Mouse (Mus musculus): Measurements from ENCODE around the gene Entpd3. TPM values are rescaled to one million over a fixed set of nuclear protein-coding genes. Genes with fewer than 3 reads are reported as not detected.
A peak's percentile ranks its signal among the peaks of the same experiment; 100 is the strongest.

Entpd3 gene
- polyA plus RNA-seq, 1 experiment from 2014 or later = 2.1 TPM

DNA sequence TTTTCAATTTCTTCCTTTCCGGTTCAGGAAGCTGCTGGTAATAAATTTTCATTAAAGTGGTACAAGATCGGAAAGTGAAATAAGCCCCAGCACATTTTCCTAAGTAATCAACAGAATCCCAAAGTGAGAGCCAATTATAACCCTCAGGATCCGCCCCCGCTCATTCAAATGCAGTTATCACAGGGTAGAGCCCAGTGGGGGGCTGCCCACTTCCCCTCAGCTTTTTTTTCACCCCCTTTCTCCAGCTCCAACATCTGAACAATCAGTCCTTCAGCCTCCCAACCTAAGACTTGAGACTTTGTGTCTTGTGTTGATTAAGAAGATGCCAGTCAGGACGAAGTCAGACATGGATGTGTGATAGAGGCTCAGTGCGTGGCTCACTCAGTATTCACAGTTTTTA, 55.2 kb downstream of the Entpd3 start:
- no peaks in the 10 kb centered on the region for H3K4me1 ChIP-seq (replicated peaks; ENCODE audit: control insufficient read depth, insufficient read depth)
- no peak overlapping the region for H3K27ac ChIP-seq (replicated peaks)
- ATAC-seq (ENCODE audit: low FRiP score, low TSS enrichment) (no peak), DNase-seq (ENCODE audit: low spot score) (no peak)
- WGBS = 59% methylated on average over 6 of the region's 6 CpGs
- H3K9me3 ChIP-seq (ENCODE audit: control insufficient read depth, low read length) = no peaks in the 10 kb centered on the region
- H3K4me2 ChIP-seq (replicated peaks; ENCODE audit: low read depth) = no peak overlapping the region
- TF ChIP-seq CTCF (IDR thresholded peaks at IDR 0.05; ENCODE audit: low read depth) (no peak), EP300 (optimal IDR thresholded peaks at IDR 0.05) (no peak)
- no peak overlapping the region for H3K4me3 ChIP-seq (ENCODE audit: low read depth, low read length)
- H3K36me3 ChIP-seq (ENCODE audit: control insufficient read depth, insufficient read depth, low read length) = no peaks in the 10 kb centered on the region
- no peak overlapping the region for H3K9ac ChIP-seq (ENCODE audit: low read length)
- H3K27me3 ChIP-seq (ENCODE audit: control insufficient read depth, insufficient read depth, low read length) = no peaks in the 10 kb centered on the region

DNA sequence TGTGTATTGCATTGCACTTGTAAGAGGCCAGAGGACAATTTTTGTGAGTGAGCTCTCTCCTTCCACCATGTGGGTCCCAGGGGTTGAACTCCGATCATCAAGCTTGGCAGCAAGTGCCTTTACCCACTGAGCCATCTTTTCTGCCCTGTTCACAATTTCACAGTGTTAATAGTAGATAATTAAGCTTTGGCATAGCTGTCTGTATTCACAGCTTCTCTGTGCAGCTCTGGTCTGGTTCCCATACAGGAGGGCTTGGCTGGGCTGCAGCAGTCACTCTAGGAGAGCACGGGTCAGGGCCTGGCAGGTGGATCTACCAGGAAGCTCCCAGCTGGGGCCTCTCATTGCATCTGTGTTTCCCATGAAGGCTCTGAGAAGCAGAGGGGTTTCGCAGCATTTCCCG, 55.7 kb downstream of the Entpd3 start:
- Histone ChIP-seq H3K27me3 (ENCODE audit: control insufficient read depth, insufficient read depth, low read length) (no peaks in the 10 kb centered on the region), H3K36me3 (ENCODE audit: control insufficient read depth, insufficient read depth, low read length) (no peaks in the 10 kb centered on the region), H3K4me3 (ENCODE audit: low read depth, low read length) (no peak overlapping the region), H3K9me3 (ENCODE audit: control insufficient read depth, low read length) (no peaks in the 10 kb centered on the region), H3K9ac (ENCODE audit: low read length) (no peak overlapping the region), H3K4me2 (replicated peaks; ENCODE audit: low read depth) (no peak overlapping the region), H3K27ac (replicated peaks) (no peak overlapping the region), H3K4me1 (replicated peaks; ENCODE audit: control insufficient read depth, insufficient read depth) (no peaks in the 10 kb centered on the region)
- ATAC-seq (ENCODE audit: low FRiP score, low TSS enrichment) = no peak
- DNase-seq (ENCODE audit: low spot score) = no peak
- WGBS = 65% methylated on average over 4 of the region's 4 CpGs
- TF ChIP-seq EP300 (optimal IDR thresholded peaks at IDR 0.05) = no peak
- no peak for TF ChIP-seq CTCF (IDR thresholded peaks at IDR 0.05; ENCODE audit: low read depth)

DNA sequence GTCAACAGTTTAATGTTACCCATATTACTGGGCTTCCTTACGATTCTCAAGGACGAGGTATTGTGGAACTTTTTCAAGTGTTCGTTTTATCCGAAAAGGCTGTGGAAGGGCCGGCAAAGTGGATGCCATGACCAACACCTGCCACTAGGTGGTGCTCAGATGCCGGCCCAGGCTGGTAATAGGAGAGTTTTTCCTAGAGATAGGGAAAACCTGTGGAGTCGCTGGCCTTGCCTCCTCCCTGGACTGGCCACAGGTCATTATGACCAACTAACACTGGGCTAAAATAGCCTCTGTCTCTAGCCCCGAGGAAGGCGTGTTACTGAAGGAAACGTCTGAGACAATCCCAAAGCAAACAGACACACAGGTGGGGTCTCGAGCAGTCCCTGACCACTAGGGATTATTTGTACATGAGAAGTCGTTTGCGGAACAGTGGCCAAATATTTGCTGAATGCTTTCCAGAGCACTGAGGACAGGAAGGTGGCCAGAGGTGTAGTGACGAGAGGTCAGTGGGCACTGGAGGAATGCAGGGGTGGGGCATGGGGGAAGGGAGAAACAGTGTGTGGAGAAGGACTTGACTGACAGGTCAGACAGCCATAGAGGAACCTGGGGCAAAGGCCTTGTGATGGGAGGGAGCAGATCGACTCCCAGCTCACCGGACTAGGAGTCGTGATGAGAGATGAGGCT, 62.0 kb downstream of the Entpd3 start:
- Histone ChIP-seq H3K4me3 (ENCODE audit: low read depth, low read length) (no peak overlapping the region), H3K9ac (ENCODE audit: low read length) (no peak overlapping the region), H3K4me2 (replicated peaks; ENCODE audit: low read depth) (peak overlapping the region; percentile 25), H3K9me3 (ENCODE audit: control insufficient read depth, low read length) (no peaks in the 10 kb centered on the region), H3K27ac (replicated peaks) (0 out of 2 replicates have a peak overlapping the region, but pooled peaks have one; percentile 24), H3K36me3 (ENCODE audit: control insufficient read depth, insufficient read depth, low read length) (no peaks in the 10 kb centered on the region), H3K4me1 (replicated peaks; ENCODE audit: control insufficient read depth, insufficient read depth) (0 out of 2 replicates have a peak, but pooled peaks cover 4% of the 10 kb centered on the region), H3K27me3 (ENCODE audit: control insufficient read depth, insufficient read depth, low read length) (no peaks in the 10 kb centered on the region)
- TF ChIP-seq EP300 (optimal IDR thresholded peaks at IDR 0.05) (no peak), CTCF (IDR thresholded peaks at IDR 0.05; ENCODE audit: low read depth) (peak; percentile 97)
- ATAC-seq (ENCODE audit: low FRiP score, low TSS enrichment) (peak; percentile 82), DNase-seq (ENCODE audit: low spot score) (peak; percentile 82)
- 10% methylated on average over 17 of the region's 17 CpGs for WGBS

DNA sequence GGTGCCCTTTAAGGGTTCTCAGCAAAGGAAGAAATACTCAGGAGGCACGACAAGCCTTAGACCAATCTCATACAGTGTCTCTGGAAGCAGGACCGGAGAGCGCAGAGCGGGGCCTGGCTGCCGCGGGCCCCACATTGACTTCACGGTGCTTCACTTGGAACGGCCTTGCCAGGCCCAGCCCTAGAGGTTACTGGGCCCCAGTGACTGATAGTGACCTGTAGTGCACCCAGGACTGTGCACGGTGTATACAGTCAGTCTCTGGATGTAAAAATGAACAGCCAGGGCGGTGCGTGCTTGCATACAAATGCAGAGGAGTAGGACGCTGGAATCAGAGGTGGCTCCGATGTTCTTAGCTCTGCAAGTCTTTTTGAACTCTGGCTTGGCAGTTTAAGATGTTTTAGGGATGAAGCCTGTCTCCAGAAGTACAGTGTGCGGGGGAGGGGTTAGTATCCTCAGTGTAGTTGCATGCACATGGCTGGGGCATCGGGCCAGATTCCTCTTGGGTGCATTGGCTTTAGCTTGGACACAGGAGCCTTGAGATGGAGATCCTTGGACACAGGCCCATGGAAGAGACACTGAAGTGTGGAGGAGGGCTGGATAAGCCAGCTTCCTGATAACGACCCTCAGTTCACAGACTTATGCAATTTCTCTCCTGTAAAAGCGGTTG, 62.7 kb downstream of the Entpd3 start:
- no peak overlapping the region for H3K9ac ChIP-seq (ENCODE audit: low read length)
- peak overlapping the region; percentile 25; the same call in 1 of the 2 replicates for H3K4me2 ChIP-seq (replicated peaks; ENCODE audit: low read depth)

DNA sequence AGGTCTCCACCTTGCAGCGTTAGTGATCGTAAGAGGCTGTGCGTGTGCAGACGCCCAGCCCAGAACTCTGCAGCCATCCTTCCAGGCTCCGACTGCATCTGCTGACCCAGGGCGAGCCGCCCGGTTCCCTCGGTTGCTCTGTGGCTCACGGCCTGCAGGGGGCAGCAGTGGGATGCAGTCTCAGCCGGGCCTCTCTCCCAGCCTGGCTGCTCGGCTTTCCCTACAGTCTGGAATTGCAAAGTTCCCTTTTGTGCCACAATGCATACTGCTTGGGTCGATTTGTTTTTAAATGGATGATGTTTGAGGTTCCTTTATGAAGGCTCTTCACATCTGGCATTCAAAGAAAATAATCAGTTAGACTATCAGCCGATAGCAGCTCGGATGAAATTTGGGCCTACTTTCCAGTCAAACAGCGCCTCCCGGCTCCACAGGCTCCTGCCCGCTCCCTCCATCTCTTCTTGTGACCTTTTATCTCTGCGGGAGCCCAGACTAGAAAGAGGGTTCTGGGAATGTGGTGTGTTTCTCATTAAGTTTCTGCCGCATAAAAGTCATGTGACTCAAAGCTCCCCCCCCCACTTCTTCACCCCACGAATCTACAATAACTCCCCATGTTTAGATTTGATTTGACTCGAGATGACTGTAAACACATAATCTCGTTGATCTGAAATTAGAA, 63.4 kb downstream of the Entpd3 start:
- no peak overlapping the region; the same call in 1 of the 2 replicates for H3K4me2 ChIP-seq (replicated peaks; ENCODE audit: low read depth)
- no peak overlapping the region for H3K27ac ChIP-seq (replicated peaks)
- DNase-seq (ENCODE audit: low spot score) = peak; percentile 90
- no peak overlapping the region for H3K9ac ChIP-seq (ENCODE audit: low read length)
- no peak overlapping the region for H3K4me3 ChIP-seq (ENCODE audit: low read depth, low read length)
- no peaks in the 10 kb centered on the region for H3K27me3 ChIP-seq (ENCODE audit: control insufficient read depth, insufficient read depth, low read length)
- H3K4me1 ChIP-seq (replicated peaks; ENCODE audit: control insufficient read depth, insufficient read depth) = 0 out of 2 replicates have a peak, but pooled peaks cover 4% of the 10 kb centered on the region
- 10% methylated on average over 23 of the region's 23 CpGs for WGBS
- ATAC-seq (ENCODE audit: low FRiP score, low TSS enrichment) = peak; percentile 84
- TF ChIP-seq CTCF (IDR thresholded peaks at IDR 0.05; ENCODE audit: low read depth) = peak; percentile 97
- no peak for TF ChIP-seq EP300 (optimal IDR thresholded peaks at IDR 0.05)
- no peaks in the 10 kb centered on the region for H3K36me3 ChIP-seq (ENCODE audit: control insufficient read depth, insufficient read depth, low read length)
- peaks cover 5% of the 10 kb centered on the region; the same call in 1 of the 2 replicates for H3K9me3 ChIP-seq (ENCODE audit: control insufficient read depth, low read length)

More for the DNA sequence above, 62.7 kb downstream of the Entpd3 start:
- 0 out of 2 replicates have a peak overlapping the region, but pooled peaks have one; percentile 24 for H3K27ac ChIP-seq (replicated peaks)
- H3K4me3 ChIP-seq (ENCODE audit: low read depth, low read length) = no peak overlapping the region
- TF ChIP-seq CTCF (IDR thresholded peaks at IDR 0.05; ENCODE audit: low read depth) (no peak), EP300 (optimal IDR thresholded peaks at IDR 0.05) (no peak)
- DNase-seq (ENCODE audit: low spot score) (no peak), ATAC-seq (ENCODE audit: low FRiP score, low TSS enrichment) (peak; percentile 63)
- 44% methylated on average over 17 of the region's 17 CpGs for WGBS
- H3K27me3 ChIP-seq (ENCODE audit: control insufficient read depth, insufficient read depth, low read length) = no peaks in the 10 kb centered on the region
- H3K9me3 ChIP-seq (ENCODE audit: control insufficient read depth, low read length) = no peaks in the 10 kb centered on the region
- 0 out of 2 replicates have a peak, but pooled peaks cover 4% of the 10 kb centered on the region for H3K4me1 ChIP-seq (replicated peaks; ENCODE audit: control insufficient read depth, insufficient read depth)
- H3K36me3 ChIP-seq (ENCODE audit: control insufficient read depth, insufficient read depth, low read length) = no peaks in the 10 kb centered on the region
